Mouse (Mus musculus) layer of hippocampus, postnatal 14 days (tissue): ENCODE measurements at regions not wholly inside any gene's neighbourhood (a gene's known extent, or its start where the extent isn't known, plus 50 kb on each side); places are given as distances from the start of the nearest gene placed in this dataset.

Experiments used
- DNase-seq, 2 experiments: peaks; one replicate each; pipeline ENCODE4 v3.0.0; 2021 to 2022; ENCODE audit warnings: low spot score in 2 of 2, mixed read lengths in 1 of 2
- microRNA-seq, 2 experiments: library from miRNA; unstranded; fragments of <30 nt; microRNA quantifications; one replicate each; pipeline ENCODE4 v1.2.0; 2021

- peak; percentile 66 to 74 for DNase-seq
Observed at GRCm38 (mm10) chr9:89793018-89793417, 54.7 kb upstream of the Ankrd34c start.

GRCm38 (mm10) chr9:89789926-89790325 is 51.7 kb upstream of the Ankrd34c start:
- DNase-seq, result no peak

- no peak for DNase-seq
Observed at GRCm38 (mm10) chr9:89788651-89789050, 50.4 kb upstream of the Ankrd34c start.

Small RNA genes in the stretch of these regions (microRNA-seq; reads per million reads assigned to microRNA genes)
- gene Mir184, result 17.2 to 19.0 reads per million in 2 experiments
